Mouse (Mus musculus) heart, postnatal 4 days (tissue): ENCODE measurements around the gene Trp53inp2. TPM values are rescaled to one million over a fixed set of nuclear protein-coding genes. Genes with fewer than 3 reads are reported as not detected.

Experiments used
- DNase-seq: peaks from one replicate; pipeline ENCODE4 v3.0.0; 2021
- total RNA-seq, 2 experiments: library from RNA; stranded (reverse); gene quantifications; 2 replicates each; pipeline ENCODE4 v1.2.3; 2021

Gene Trp53inp2
- 100 to 1,000 TPM; 491 to 511 TPM for total RNA-seq

- DNase-seq: no peak
These were observed at the start of gene Trp53inp2 for GRCm38 (mm10) chr2:155380261-155381059. TSS of gene Trp53inp2 (plus strand) at chr2:155381059.

GRCm38 (mm10) chr2:155331351-155331750 is 49.5 kb upstream of the Trp53inp2 start:
- no peak for DNase-seq

- no peak for DNase-seq
These were observed 47.4 kb upstream of the Trp53inp2 start for GRCm38 (mm10) chr2:155333421-155333820.

- DNase-seq: no peak
These were observed 45.6 kb upstream of the Trp53inp2 start for GRCm38 (mm10) chr2:155335231-155335630.

GRCm38 (mm10) chr2:155336254-155336653 is 44.6 kb upstream of the Trp53inp2 start:
- DNase-seq: no peak

- no peak for DNase-seq
These were observed 40.7 kb upstream of the Trp53inp2 start for GRCm38 (mm10) chr2:155340166-155340565.

GRCm38 (mm10) chr2:155346670-155347069 is 34.2 kb upstream of the Trp53inp2 start:
- DNase-seq: no peak

GRCm38 (mm10) chr2:155354402-155354801 is 26.5 kb upstream of the Trp53inp2 start:
- DNase-seq: no peak

- peak; percentile 93 for DNase-seq
These were observed 23.8 kb upstream of the Trp53inp2 start, which contains the start of gene Pigu for GRCm38 (mm10) chr2:155356971-155357591. TSS of gene Pigu (minus strand) at chr2:155357430.

- DNase-seq: no peak
These were observed 23.0 kb upstream of the Trp53inp2 start for GRCm38 (mm10) chr2:155357686-155358399.

GRCm38 (mm10) chr2:155367635-155368284 is 13.1 kb upstream of the Trp53inp2 start:
- DNase-seq: no peak

GRCm38 (mm10) chr2:155369333-155369883 is 11.5 kb upstream of the Trp53inp2 start:
- peak; percentile 74 for DNase-seq

GRCm38 (mm10) chr2:155372451-155372850 is 8.4 kb upstream of the Trp53inp2 start:
- DNase-seq: peak; percentile 62

- DNase-seq: no peak
These were observed 7.6 kb upstream of the Trp53inp2 start for GRCm38 (mm10) chr2:155373302-155373701.

GRCm38 (mm10) chr2:155373886-155374285 is 7.0 kb upstream of the Trp53inp2 start:
- no peak for DNase-seq

- no peak for DNase-seq
These were observed 6.3 kb upstream of the Trp53inp2 start for GRCm38 (mm10) chr2:155374521-155374920.

- no peak for DNase-seq
These were observed 4.7 kb upstream of the Trp53inp2 start for GRCm38 (mm10) chr2:155376191-155376590.

GRCm38 (mm10) chr2:155381060-155381437 is 190 bp downstream of the Trp53inp2 start:
- no peak for DNase-seq

- DNase-seq: peak; percentile 99
These were observed 928 bp downstream of the Trp53inp2 start for GRCm38 (mm10) chr2:155381643-155382331.

- DNase-seq: no peak
These were observed 1.5 kb downstream of the Trp53inp2 start for GRCm38 (mm10) chr2:155382332-155382700.

GRCm38 (mm10) chr2:155382791-155383438 is 2.1 kb downstream of the Trp53inp2 start:
- DNase-seq: peak; percentile 79
